Mouse (Mus musculus) liver, adult 2 months (tissue): ENCODE measurements around the gene Glp1r. TPM values are rescaled to one million over a fixed set of nuclear protein-coding genes. Genes with fewer than 3 reads are reported as not detected.

Source experiments
- DNase-seq: peaks from one replicate; pipeline ENCODE4 v3.0.0-alpha.2; 2011; ENCODE audit warnings: low read depth, low spot score; ENCODE audit errors: extremely low read depth
- H3K27ac ChIP-seq: fragments of 200-500 bp; replicated peaks from 2 replicates; pipeline ENCODE4 v1.5.1; 2012; ENCODE audit warnings: low read depth, mild to moderate bottlenecking, control low read depth, inconsistent platforms, low read length; ENCODE audit not compliant: insufficient read depth
- H3K27me3 ChIP-seq: fragments of 200-500 bp; 2 replicates; pipeline ENCODE4 v1.6.1; 2012; ENCODE audit warnings: mild to moderate bottlenecking, moderate library complexity, low read length, inconsistent platforms; ENCODE audit not compliant: control insufficient read depth, insufficient read depth
- H3K36me3 ChIP-seq: fragments of 200-500 bp; 2 replicates; pipeline ENCODE4 v1.6.1; 2012; ENCODE audit warnings: low read length, inconsistent platforms; ENCODE audit not compliant: control insufficient read depth, insufficient read depth
- H3K4me1 ChIP-seq: fragments of 200-500 bp; 2 replicates; pipeline ENCODE4 v1.6.1; 2011; ENCODE audit warnings: low read length; ENCODE audit not compliant: control insufficient read depth, insufficient read depth
- H3K4me3 ChIP-seq: fragments of 200-500 bp; 2 replicates; pipeline ENCODE4 v1.5.1; 2011; ENCODE audit warnings: low read depth, mild to moderate bottlenecking, control low read depth, low read length, moderate library complexity; ENCODE audit not compliant: insufficient read depth
- H3K79me2 ChIP-seq: fragments of 200-500 bp; 2 replicates; pipeline ENCODE4 v1.6.1; 2012; ENCODE audit warnings: inconsistent platforms, mild to moderate bottlenecking, low read length, moderate library complexity; ENCODE audit not compliant: control insufficient read depth, insufficient read depth
- H3K9ac ChIP-seq: fragments of 200-500 bp; 2 replicates; pipeline ENCODE4 v1.6.1; 2012; ENCODE audit warnings: low read depth, mild to moderate bottlenecking, control low read depth, inconsistent platforms, low read length
- CTCF ChIP-seq: fragments of 200-500 bp; IDR thresholded peaks from 2 replicates; pipeline ENCODE4 v1.5.1; 2011; ENCODE audit warnings: low read depth, low read length, control low read depth
- POLR2A ChIP-seq: fragments of 200-500 bp; IDR thresholded peaks from 2 replicates; pipeline ENCODE4 v1.6.1; 2011; ENCODE audit warnings: low read length, control low read depth; ENCODE audit not compliant: insufficient read depth; ENCODE audit errors: extremely low read depth
- WGBS: fragments of 180-500 bp; shearing (Covaris S2); methylation state at CpG from one replicate; pipeline ENCODE4 v1.1.7; 2018; 5-methylcytosine and 5-hydroxymethylcytosine counted together
- polyA plus RNA-seq: library from polyadenylated mRNA; depleted of rRNA; stranded (reverse); fragments of >200 nt; gene quantifications from 2 replicates; pipeline ENCODE4 v1.2.3, GENCODE M21; 2012
- total RNA-seq: library from RNA; depleted of rRNA; stranded (reverse); fragments of >200 nt; gene quantifications from 2 replicates; pipeline ENCODE4 v1.2.3, GENCODE M21; 2014

The Glp1r gene
- total and polyA plus RNA-seq, 2 experiments = 0.02 to 0.09 TPM

DNA sequence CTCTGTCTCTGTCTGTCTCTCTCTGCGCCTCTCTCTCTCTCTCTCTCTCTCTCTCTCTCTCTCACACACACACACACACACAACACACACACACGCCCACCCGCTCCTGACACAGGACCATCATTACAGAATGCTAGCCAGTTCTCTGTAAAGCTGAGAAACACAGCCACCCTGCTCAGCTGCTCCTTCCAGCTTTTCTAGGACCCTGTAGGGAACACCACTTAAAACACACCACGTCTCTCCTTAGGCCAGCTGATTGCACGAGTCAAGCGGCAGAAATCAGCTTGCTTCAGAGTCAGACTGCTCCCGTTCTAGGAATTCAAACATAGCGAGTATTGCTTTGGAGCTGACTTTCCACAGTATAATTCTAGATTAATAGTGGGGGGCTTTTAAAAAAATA lies 35.3 kb upstream of the Glp1r start:
- H3K27ac ChIP-seq = no peak overlapping the region
- H3K27me3 ChIP-seq = no peaks in the 10 kb centered on the region
- no peak overlapping the region for H3K4me3 ChIP-seq
- TF ChIP-seq POLR2A (no peak), CTCF (no peak)
- no peak overlapping the region for H3K9ac ChIP-seq
- H3K36me3 ChIP-seq = no peaks in the 10 kb centered on the region
- no peak for DNase-seq
- H3K4me1 ChIP-seq = peaks cover 2% of the 10 kb centered on the region; the same call in 1 of the 2 replicates
- 71% methylated on average over 8 of the region's 8 CpGs for WGBS
- no peaks in the 10 kb centered on the region for H3K79me2 ChIP-seq

- no peaks in the 10 kb centered on the region for H3K4me1 ChIP-seq
- TF ChIP-seq POLR2A (no peak), CTCF (no peak)
- H3K36me3 ChIP-seq = no peaks in the 10 kb centered on the region
- no peak overlapping the region for H3K4me3 ChIP-seq
- no peak overlapping the region for H3K9ac ChIP-seq
- peak overlapping the region; percentile 4; the same call in 1 of the 2 replicates for H3K27ac ChIP-seq
- WGBS = 75% methylated on average over 9 of the region's 9 CpGs
- no peak for DNase-seq
- H3K79me2 ChIP-seq = no peaks in the 10 kb centered on the region
- no peaks in the 10 kb centered on the region for H3K27me3 ChIP-seq
These were observed 34.7 kb upstream of the Glp1r start for GRCm38 (mm10) chr17:30866966-30867365.

GRCm38 (mm10) chr17:30871040-30871439 lies 30.6 kb upstream of the Glp1r start:
- no peaks in the 10 kb centered on the region for H3K4me1 ChIP-seq
- no peak overlapping the region for H3K4me3 ChIP-seq
- H3K27me3 ChIP-seq = no peaks in the 10 kb centered on the region
- DNase-seq = no peak
- WGBS = 36% methylated on average over 10 of the region's 10 CpGs
- H3K27ac ChIP-seq = no peak overlapping the region
- no peaks in the 10 kb centered on the region for H3K36me3 ChIP-seq
- TF ChIP-seq POLR2A (no peak), CTCF (no peak)
- H3K79me2 ChIP-seq = no peaks in the 10 kb centered on the region
- H3K9ac ChIP-seq = no peak overlapping the region

DNA sequence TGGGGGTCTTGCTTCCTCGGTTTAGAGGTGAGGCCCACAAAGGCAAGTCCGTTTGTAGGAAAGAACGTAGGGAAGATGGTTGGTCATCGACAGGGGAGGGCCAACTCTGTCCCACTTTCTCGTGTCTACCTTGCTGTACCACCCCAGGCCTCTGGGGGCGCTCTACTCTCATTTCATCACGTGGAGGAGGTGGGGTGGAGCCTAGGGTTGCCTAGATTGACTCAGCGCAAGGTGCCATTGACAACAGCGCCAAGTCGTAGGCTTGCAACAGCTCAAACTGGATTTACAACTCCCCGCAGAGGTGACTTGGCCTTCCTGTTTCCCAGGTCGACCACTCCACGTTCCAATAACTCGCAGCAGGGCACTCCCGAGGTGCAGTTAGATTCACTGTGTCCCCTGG lies 27.3 kb upstream of the Glp1r start:
- 58% methylated on average over 15 of the region's 15 CpGs for WGBS
- Histone ChIP-seq H3K4me3 (no peak overlapping the region), H3K4me1 (no peaks in the 10 kb centered on the region), H3K9ac (no peak overlapping the region), H3K36me3 (no peaks in the 10 kb centered on the region), H3K27me3 (no peaks in the 10 kb centered on the region), H3K27ac (no peak overlapping the region), H3K79me2 (no peaks in the 10 kb centered on the region)
- no peak for DNase-seq
- TF ChIP-seq POLR2A (no peak), CTCF (peak; percentile 39)

DNA sequence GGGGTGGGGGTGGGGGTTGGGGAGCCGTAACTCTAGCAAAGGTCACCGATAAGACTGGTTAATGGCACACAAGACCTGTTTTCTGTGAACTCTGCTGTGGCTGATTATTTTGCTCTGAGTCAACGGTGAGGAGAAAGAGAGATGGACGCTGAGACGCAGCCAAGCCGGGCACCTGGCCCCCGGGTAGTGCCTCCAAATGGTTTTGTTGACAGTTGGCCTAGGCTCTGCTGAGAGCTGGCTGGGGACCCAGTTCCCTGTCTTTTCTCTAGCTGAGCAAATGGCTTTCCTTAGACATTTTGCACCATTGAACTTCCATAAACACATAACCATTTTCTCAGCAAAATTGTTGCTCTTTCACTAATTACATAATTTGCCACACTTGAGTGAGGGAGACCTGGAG lies 24.2 kb upstream of the Glp1r start:
- Histone ChIP-seq H3K27me3 (no peaks in the 10 kb centered on the region), H3K9ac (no peak overlapping the region), H3K79me2 (no peaks in the 10 kb centered on the region), H3K27ac (no peak overlapping the region), H3K4me1 (no peaks in the 10 kb centered on the region), H3K4me3 (no peak overlapping the region), H3K36me3 (no peaks in the 10 kb centered on the region)
- WGBS = 58% methylated on average over 7 of the region's 7 CpGs
- DNase-seq = no peak
- no peak for TF ChIP-seq CTCF
- no peak for TF ChIP-seq POLR2A

GRCm38 (mm10) chr17:30878626-30879025 lies 23.0 kb upstream of the Glp1r start:
- no peaks in the 10 kb centered on the region for H3K79me2 ChIP-seq
- no peaks in the 10 kb centered on the region for H3K27me3 ChIP-seq

More at GRCm38 (mm10) chr17:30878626-30879025, 23.0 kb upstream of the Glp1r start:
- WGBS = 37% methylated on average over 6 of the region's 6 CpGs
- Histone ChIP-seq H3K4me1 (no peaks in the 10 kb centered on the region), H3K27ac (no peak overlapping the region), H3K36me3 (no peaks in the 10 kb centered on the region), H3K9ac (no peak overlapping the region), H3K4me3 (no peak overlapping the region)
- no peak for TF ChIP-seq POLR2A
- no peak for TF ChIP-seq CTCF
- no peak for DNase-seq
